Mouse (Mus musculus) liver, postnatal 0 days (tissue): ENCODE results near the gene Cdc7.

Source experiments
- CTCF ChIP-seq: sonication (generic); IDR thresholded peaks from 2 replicates; pipeline ENCODE4 v1.5.1; 2016; ENCODE audit warnings: antibody characterized with exemption, low read depth
- EP300 ChIP-seq: IDR thresholded peaks from 2 replicates; pipeline ENCODE4 v1.6.1; 2016; ENCODE audit warnings: antibody characterized with exemption, low read depth, mild to moderate bottlenecking

GRCm38 (mm10) chr5:107028557-107028956, 64.4 kb downstream of the Cdc7 start:
- TF ChIP-seq CTCF (no peak), EP300 (no peak)
